Mouse (Mus musculus) liver, postnatal 0 days (tissue): ENCODE results near the gene Gse1.

Experiments
- CTCF ChIP-seq: sonication (generic); IDR thresholded peaks from 2 replicates; pipeline ENCODE4 v1.5.1; 2016; ENCODE audit warnings: antibody characterized with exemption, low read depth
- EP300 ChIP-seq: IDR thresholded peaks from 2 replicates; pipeline ENCODE4 v1.6.1; 2016; ENCODE audit warnings: antibody characterized with exemption, low read depth, mild to moderate bottlenecking

- peak; percentile 27; the same call in 1 of the 2 replicates for TF ChIP-seq CTCF
- TF ChIP-seq EP300 = no peak
Measured at GRCm38 (mm10) chr8:120356067-120356466, 127.8 kb downstream of the Gse1 start.
